Mouse (Mus musculus): ENCODE measurements around the gene Tubgcp5.

Tubgcp5 gene

GRCm38 (mm10) chr7:55858836-55859517 lies 65.0 kb downstream of the Tubgcp5 start:
- H3K27me3 ChIP-seq (ENCODE audit: insufficient read depth, low read length), result no peaks in the 10 kb centered on the region
- no peak for TF ChIP-seq NANOG (IDR thresholded peaks at IDR 0.05; ENCODE audit: borderline replicate concordance, low read length)
- no peak for TF ChIP-seq CTCF (conservative IDR thresholded peaks at IDR 0.05; ENCODE audit: low read length)
- TF ChIP-seq POU5F1 (IDR thresholded peaks at IDR 0.05; ENCODE audit: borderline replicate concordance, low read length), result no peak
- H3K4me1 ChIP-seq (replicated peaks; ENCODE audit: low read depth, low read length), result peaks cover 30% of the 10 kb centered on the region
- no peaks in the 10 kb centered on the region for H3K9me3 ChIP-seq (ENCODE audit: low read length)
- H3K36me3 ChIP-seq (ENCODE audit: insufficient read depth, low read length), result peaks cover 9% of the 10 kb centered on the region; the same call in 1 of the 2 replicates
- no peak overlapping the region for H3K4me3 ChIP-seq (replicated peaks; ENCODE audit: low read length)

DNA sequence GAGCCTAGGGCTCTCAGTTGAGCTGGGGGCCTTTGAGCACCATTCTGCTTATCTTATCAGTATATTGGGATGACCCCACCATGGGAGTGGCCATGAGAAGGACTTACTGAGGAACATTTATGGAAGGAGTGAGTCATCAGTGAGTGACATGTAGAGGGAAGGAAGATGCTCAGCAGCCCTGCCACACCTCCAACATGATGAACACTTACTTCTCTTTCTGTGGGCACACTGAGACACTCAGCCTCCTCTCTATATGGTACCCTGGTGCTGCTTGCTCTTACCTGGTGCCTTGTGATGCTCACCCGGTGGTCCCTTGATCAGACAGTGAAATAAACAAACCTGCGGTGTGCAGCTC lies 65.5 kb downstream of the Tubgcp5 start:
- peaks cover 9% of the 10 kb centered on the region; the same call in 1 of the 2 replicates for H3K36me3 ChIP-seq (ENCODE audit: insufficient read depth, low read length)
- no peak for TF ChIP-seq NANOG (IDR thresholded peaks at IDR 0.05; ENCODE audit: borderline replicate concordance, low read length)
- no peak for TF ChIP-seq CTCF (conservative IDR thresholded peaks at IDR 0.05; ENCODE audit: low read length)
- TF ChIP-seq POU5F1 (IDR thresholded peaks at IDR 0.05; ENCODE audit: borderline replicate concordance, low read length), result no peak
- H3K4me1 ChIP-seq (replicated peaks; ENCODE audit: low read depth, low read length), result peaks cover 26% of the 10 kb centered on the region
- H3K4me3 ChIP-seq (replicated peaks; ENCODE audit: low read length), result no peak overlapping the region
- no peaks in the 10 kb centered on the region for H3K27me3 ChIP-seq (ENCODE audit: insufficient read depth, low read length)
- H3K9me3 ChIP-seq (ENCODE audit: low read length), result no peaks in the 10 kb centered on the region

- H3K36me3 ChIP-seq (ENCODE audit: insufficient read depth, low read length), result peaks cover 9% of the 10 kb centered on the region; the same call in 1 of the 2 replicates
- no peak overlapping the region for H3K4me3 ChIP-seq (replicated peaks; ENCODE audit: low read length)
- no peak for TF ChIP-seq CTCF (conservative IDR thresholded peaks at IDR 0.05; ENCODE audit: low read length)
- TF ChIP-seq NANOG (IDR thresholded peaks at IDR 0.05; ENCODE audit: borderline replicate concordance, low read length), result no peak
- no peak for TF ChIP-seq POU5F1 (IDR thresholded peaks at IDR 0.05; ENCODE audit: borderline replicate concordance, low read length)
- H3K27me3 ChIP-seq (ENCODE audit: insufficient read depth, low read length), result no peaks in the 10 kb centered on the region
- no peaks in the 10 kb centered on the region for H3K9me3 ChIP-seq (ENCODE audit: low read length)
- peaks cover 21% of the 10 kb centered on the region for H3K4me1 ChIP-seq (replicated peaks; ENCODE audit: low read depth, low read length)
These were observed 66.0 kb downstream of the Tubgcp5 start for GRCm38 (mm10) chr7:55859956-55860355.

DNA sequence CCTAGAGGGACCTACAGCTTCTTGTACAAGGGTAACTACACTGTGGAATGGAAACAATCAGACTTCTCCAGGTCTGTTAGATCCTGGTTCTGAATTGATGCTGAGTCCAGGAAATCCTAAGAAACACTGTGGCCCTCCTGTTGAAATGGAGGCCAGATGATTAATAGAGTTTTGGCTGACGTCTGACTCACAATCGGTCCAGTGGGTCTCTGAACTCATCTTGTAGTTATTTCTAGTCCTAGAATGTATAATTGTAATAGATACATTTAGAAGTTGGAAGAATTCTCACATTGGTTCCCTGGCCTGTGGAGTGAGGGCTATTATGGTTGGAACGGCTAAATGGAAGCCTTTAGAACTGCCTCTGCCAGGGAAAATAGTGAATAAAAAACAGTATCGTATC lies 67.2 kb downstream of the Tubgcp5 start:
- TF ChIP-seq CTCF (conservative IDR thresholded peaks at IDR 0.05; ENCODE audit: low read length) (no peak; the same call in 1 of the 2 replicates), NANOG (IDR thresholded peaks at IDR 0.05; ENCODE audit: borderline replicate concordance, low read length) (no peak), POU5F1 (IDR thresholded peaks at IDR 0.05; ENCODE audit: borderline replicate concordance, low read length) (no peak)
- Histone ChIP-seq H3K9me3 (ENCODE audit: low read length) (no peaks in the 10 kb centered on the region), H3K4me1 (replicated peaks; ENCODE audit: low read depth, low read length) (peaks cover 24% of the 10 kb centered on the region), H3K27me3 (ENCODE audit: insufficient read depth, low read length) (no peaks in the 10 kb centered on the region), H3K36me3 (ENCODE audit: insufficient read depth, low read length) (peaks cover 9% of the 10 kb centered on the region; the same call in 1 of the 2 replicates), H3K4me3 (replicated peaks; ENCODE audit: low read length) (no peak overlapping the region)

- TF ChIP-seq CTCF (conservative IDR thresholded peaks at IDR 0.05; ENCODE audit: low read length) (no peak), NANOG (IDR thresholded peaks at IDR 0.05; ENCODE audit: borderline replicate concordance, low read length) (no peak), POU5F1 (IDR thresholded peaks at IDR 0.05; ENCODE audit: borderline replicate concordance, low read length) (no peak)
- H3K9me3 ChIP-seq (ENCODE audit: low read length), result no peaks in the 10 kb centered on the region
- no peaks in the 10 kb centered on the region for H3K27me3 ChIP-seq (ENCODE audit: insufficient read depth, low read length)
- H3K4me3 ChIP-seq (replicated peaks; ENCODE audit: low read length), result no peak overlapping the region
- H3K4me1 ChIP-seq (replicated peaks; ENCODE audit: low read depth, low read length), result peaks cover 33% of the 10 kb centered on the region
- H3K36me3 ChIP-seq (ENCODE audit: insufficient read depth, low read length), result peaks cover 4% of the 10 kb centered on the region; the same call in 1 of the 2 replicates
These were observed 71.1 kb downstream of the Tubgcp5 start for GRCm38 (mm10) chr7:55865044-55865443.

DNA sequence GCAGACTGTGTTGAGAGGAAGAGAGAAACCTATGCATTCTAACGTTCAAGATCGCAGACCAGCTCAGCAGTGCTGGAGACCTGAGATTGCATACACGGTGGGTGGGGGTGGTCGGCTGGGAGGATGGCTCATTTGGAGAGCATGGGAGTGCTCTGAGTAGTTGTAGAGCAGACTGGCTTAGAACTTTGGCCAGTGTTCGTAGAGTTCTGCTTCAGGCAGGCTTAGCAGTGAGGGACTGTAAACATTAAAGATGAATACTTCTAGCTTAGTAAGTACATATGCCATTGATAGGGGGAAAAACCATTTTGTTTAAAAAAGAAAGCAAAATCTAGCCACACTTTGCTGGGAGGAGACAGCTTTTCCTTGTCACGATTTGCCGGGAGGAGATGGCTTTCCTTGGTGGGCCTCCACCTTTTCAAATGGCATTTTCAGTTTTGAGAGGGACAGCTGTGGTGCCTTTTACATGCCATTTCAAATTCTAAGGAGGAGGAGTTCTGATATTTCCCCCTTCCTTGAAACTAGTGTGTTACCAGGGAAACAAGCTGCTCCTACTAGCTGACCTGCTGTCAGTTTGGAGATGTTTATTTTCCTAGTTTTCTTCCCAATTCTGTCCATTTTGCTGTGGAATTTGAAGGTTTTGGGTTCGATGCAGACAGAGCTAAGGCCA lies 71.9 kb downstream of the Tubgcp5 start:
- Histone ChIP-seq H3K36me3 (ENCODE audit: insufficient read depth, low read length) (0 out of 2 replicates have a peak, but pooled peaks cover 4% of the 10 kb centered on the region), H3K4me1 (replicated peaks; ENCODE audit: low read depth, low read length) (peaks cover 36% of the 10 kb centered on the region), H3K27me3 (ENCODE audit: insufficient read depth, low read length) (no peaks in the 10 kb centered on the region), H3K9me3 (ENCODE audit: low read length) (no peaks in the 10 kb centered on the region), H3K4me3 (replicated peaks; ENCODE audit: low read length) (no peak overlapping the region)
- no peak for TF ChIP-seq NANOG (IDR thresholded peaks at IDR 0.05; ENCODE audit: borderline replicate concordance, low read length)
- TF ChIP-seq CTCF (conservative IDR thresholded peaks at IDR 0.05; ENCODE audit: low read length), result no peak
- no peak for TF ChIP-seq POU5F1 (IDR thresholded peaks at IDR 0.05; ENCODE audit: borderline replicate concordance, low read length)

DNA sequence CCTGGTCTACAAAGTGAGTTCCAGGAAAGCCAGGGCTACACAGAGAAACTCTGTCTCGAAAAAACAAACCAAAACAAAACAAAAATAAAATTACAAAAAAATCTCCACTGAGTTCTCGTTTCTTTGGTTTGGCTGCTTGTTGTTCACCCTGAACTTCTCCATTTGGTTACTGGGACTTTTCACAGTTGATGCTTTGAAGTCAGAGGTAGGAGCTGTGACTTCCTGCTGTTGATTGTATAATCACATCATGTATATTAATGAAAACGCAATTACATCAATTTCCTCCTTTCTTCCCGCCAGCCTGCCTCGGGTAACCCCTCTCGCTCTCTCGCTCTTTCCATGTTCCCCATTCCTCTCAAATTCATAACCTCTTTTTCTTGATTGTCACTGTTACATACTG lies 74.3 kb downstream of the Tubgcp5 start:
- H3K4me1 ChIP-seq (replicated peaks; ENCODE audit: low read depth, low read length), result peaks cover 47% of the 10 kb centered on the region
- H3K4me3 ChIP-seq (replicated peaks; ENCODE audit: low read length), result no peak overlapping the region
- no peak for TF ChIP-seq NANOG (IDR thresholded peaks at IDR 0.05; ENCODE audit: borderline replicate concordance, low read length)
- no peak for TF ChIP-seq CTCF (conservative IDR thresholded peaks at IDR 0.05; ENCODE audit: low read length)
- TF ChIP-seq POU5F1 (IDR thresholded peaks at IDR 0.05; ENCODE audit: borderline replicate concordance, low read length), result no peak
- H3K27me3 ChIP-seq (ENCODE audit: insufficient read depth, low read length), result no peaks in the 10 kb centered on the region
- H3K9me3 ChIP-seq (ENCODE audit: low read length), result no peaks in the 10 kb centered on the region
- peaks cover 15% of the 10 kb centered on the region for H3K36me3 ChIP-seq (ENCODE audit: insufficient read depth, low read length)

- Histone ChIP-seq H3K27me3 (ENCODE audit: insufficient read depth, low read length) (no peaks in the 10 kb centered on the region), H3K9me3 (ENCODE audit: low read length) (no peaks in the 10 kb centered on the region), H3K4me1 (replicated peaks; ENCODE audit: low read depth, low read length) (peaks cover 47% of the 10 kb centered on the region), H3K36me3 (ENCODE audit: insufficient read depth, low read length) (peaks cover 25% of the 10 kb centered on the region), H3K4me3 (replicated peaks; ENCODE audit: low read length) (no peak overlapping the region)
- TF ChIP-seq NANOG (IDR thresholded peaks at IDR 0.05; ENCODE audit: borderline replicate concordance, low read length) (no peak), CTCF (conservative IDR thresholded peaks at IDR 0.05; ENCODE audit: low read length) (no peak), POU5F1 (IDR thresholded peaks at IDR 0.05; ENCODE audit: borderline replicate concordance, low read length) (no peak)
These were observed 75.3 kb downstream of the Tubgcp5 start for GRCm38 (mm10) chr7:55869220-55869619.
